Mouse (Mus musculus) hindbrain, embryonic 16.5 days (tissue): ENCODE measurements at regions not wholly inside any gene's neighbourhood (a gene's known extent, or its start where the extent isn't known, plus 50 kb on each side); places are given as distances from the start of the nearest gene placed in this dataset.

Experiments used
- ATAC-seq: fragments of 200-750 bp; cut with Nextera tagmentation; 2 replicates; pipeline ENCODE4 v1.8.0; 2017; ENCODE audit warnings: moderate TSS enrichment, moderate library complexity
- H3K27ac ChIP-seq: fragments of 300-500 bp; sonication (generic); 2 replicates; pipeline ENCODE4 v1.5.1; 2014; ENCODE audit warnings: low read depth, mild to moderate bottlenecking, control low read depth, low read length, moderate library complexity
- H3K27me3 ChIP-seq: fragments of 300-500 bp; sonication (generic); replicated peaks from 2 replicates; pipeline ENCODE4 v1.6.1; 2014; ENCODE audit warnings: low read length; ENCODE audit not compliant: control insufficient read depth, insufficient read depth
- H3K36me3 ChIP-seq: fragments of 300-500 bp; sonication (generic); 2 replicates; pipeline ENCODE4 v1.6.1; 2014; ENCODE audit warnings: mild to moderate bottlenecking, low read length, moderate library complexity, mixed read lengths; ENCODE audit not compliant: control insufficient read depth, insufficient read depth
- H3K4me1 ChIP-seq: fragments of 300-500 bp; sonication (generic); 2 replicates; pipeline ENCODE4 v1.6.1; 2014; ENCODE audit warnings: low read depth, low read length; ENCODE audit not compliant: control insufficient read depth, insufficient read depth
- H3K4me2 ChIP-seq: fragments of 300-500 bp; sonication (generic); 2 replicates; pipeline ENCODE4 v1.6.1; 2014; ENCODE audit warnings: mild to moderate bottlenecking, low read length, control low read depth, moderate library complexity
- H3K4me3 ChIP-seq: fragments of 300-500 bp; sonication (generic); 2 replicates; pipeline ENCODE4 v1.5.1; 2014; ENCODE audit warnings: mild to moderate bottlenecking, low read length, control low read depth, moderate library complexity
- H3K9ac ChIP-seq: fragments of 300-500 bp; sonication (generic); 2 replicates; pipeline ENCODE4 v1.6.1; 2014; ENCODE audit warnings: low read depth, mild to moderate bottlenecking, control low read depth, low read length, moderate library complexity
- H3K9me3 ChIP-seq: fragments of 300-500 bp; sonication (generic); 2 replicates; pipeline ENCODE4 v1.6.1; 2014; ENCODE audit warnings: mild to moderate bottlenecking, low read length, moderate library complexity; ENCODE audit not compliant: control insufficient read depth
- WGBS: fragments of 180-500 bp; shearing (Covaris S2); extraction: QIAGEN DNeasy Blood & Tissue Kit; methylation state at CpG from one replicate; pipeline ENCODE4 v1.1.7; 2014; 5-methylcytosine and 5-hydroxymethylcytosine counted together

DNA sequence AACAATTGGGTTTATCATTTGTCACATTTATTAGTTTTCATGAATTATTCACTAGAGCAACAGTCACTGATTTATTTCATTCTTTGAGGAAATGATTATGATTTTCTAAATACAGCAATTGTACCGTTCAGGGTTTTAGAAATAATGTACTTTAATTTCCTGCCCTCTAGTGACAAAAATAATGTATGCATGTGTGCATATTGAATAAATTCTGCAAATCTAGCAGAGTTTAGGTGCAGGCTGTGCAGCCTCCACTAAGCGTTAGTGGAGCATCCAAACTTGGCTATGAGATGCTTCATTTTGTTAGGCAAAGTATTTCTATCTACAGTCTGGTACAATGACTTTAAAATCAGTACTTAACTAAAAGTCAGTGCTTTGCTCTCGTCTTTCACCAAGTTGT is 642.1 kb upstream of the A830018L16Rik start:
- no peak overlapping the region for H3K4me3 ChIP-seq
- H3K9me3 ChIP-seq: no peaks in the 10 kb centered on the region
- 64% methylated on average over 3 of the region's 3 CpGs for WGBS
- H3K4me2 ChIP-seq: no peak overlapping the region
- H3K36me3 ChIP-seq: no peaks in the 10 kb centered on the region
- H3K27me3 ChIP-seq: no peaks in the 10 kb centered on the region
- H3K4me1 ChIP-seq: no peaks in the 10 kb centered on the region
- no peak overlapping the region for H3K9ac ChIP-seq
- H3K27ac ChIP-seq: no peak overlapping the region
- peak; percentile 72 for ATAC-seq

DNA sequence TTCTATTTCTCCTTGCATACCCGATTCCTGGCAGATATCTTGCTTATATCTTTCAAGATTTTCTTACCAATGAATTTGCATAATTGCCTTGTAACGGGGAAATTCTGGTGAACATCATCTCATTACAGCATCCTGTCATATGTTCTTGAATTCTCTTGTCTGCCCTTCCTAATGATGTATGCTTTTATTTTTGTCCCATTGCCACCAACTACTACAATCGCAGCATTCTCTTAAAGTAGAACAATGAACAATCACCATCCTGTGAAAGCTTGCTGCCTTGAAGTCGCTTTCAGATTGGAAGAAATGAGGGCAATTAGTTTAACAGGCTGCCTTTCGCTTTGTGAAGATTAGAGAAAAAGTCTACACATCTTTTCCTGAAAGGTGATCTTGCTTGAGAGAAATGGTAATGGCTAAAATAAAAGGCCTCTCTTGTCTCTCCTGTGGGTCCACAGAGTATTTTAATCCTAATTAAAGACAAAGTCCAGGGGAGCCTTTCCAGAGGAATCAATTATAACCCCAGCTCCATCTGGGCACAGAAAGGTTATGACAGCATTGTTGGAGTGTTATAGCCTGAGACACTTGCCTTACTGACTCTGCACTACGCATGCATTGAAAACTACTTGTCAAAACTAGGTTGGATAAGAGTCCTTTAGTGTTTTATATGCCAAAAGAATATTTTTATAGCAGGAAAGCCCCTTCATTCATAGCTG is 619.7 kb upstream of the A830018L16Rik start:
- Histone ChIP-seq H3K9me3 (no peaks in the 10 kb centered on the region), H3K27me3 (no peaks in the 10 kb centered on the region), H3K36me3 (no peaks in the 10 kb centered on the region), H3K4me3 (no peak overlapping the region), H3K9ac (no peak overlapping the region), H3K4me2 (no peak overlapping the region), H3K4me1 (no peaks in the 10 kb centered on the region), H3K27ac (no peak overlapping the region)
- 63% methylated on average over 6 of the region's 6 CpGs for WGBS
- no peak for ATAC-seq

DNA sequence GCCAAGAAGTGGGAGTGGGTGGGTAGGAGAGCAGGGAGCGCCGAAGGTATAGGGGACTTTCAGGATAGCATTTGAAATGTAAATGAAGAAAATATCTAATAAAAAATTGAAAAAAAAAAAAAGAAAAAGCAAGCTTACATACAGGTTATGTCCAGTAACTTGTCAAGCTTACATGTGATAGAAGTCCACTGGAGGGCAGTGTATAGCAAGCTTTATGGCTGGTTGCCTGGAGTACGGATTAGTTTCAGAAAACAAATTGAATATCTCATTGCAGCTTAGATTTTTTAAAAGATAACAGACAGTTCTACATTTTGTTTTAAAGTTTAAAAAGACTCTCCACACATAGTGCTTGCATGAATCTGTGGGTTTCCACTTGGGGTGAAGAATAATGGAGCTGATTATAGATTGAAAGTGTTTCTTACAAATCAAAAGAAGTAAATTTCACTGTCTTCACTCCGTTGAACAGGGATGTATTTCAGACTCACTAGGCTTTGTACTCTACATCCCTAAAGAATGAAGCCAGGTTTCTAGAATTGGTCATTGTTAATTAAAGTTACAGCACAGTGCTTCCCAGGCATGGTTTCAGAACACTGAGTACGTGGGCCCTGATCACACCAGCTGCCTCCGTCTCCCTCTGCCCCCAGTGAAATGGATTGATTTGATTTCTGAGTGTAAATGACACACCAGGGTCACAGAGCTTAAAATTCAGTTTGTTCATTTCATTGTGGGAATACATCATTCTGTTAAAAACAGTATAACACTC is 578.1 kb upstream of the A830018L16Rik start:
- WGBS: 60% methylated on average over 6 of the region's 6 CpGs
- no peaks in the 10 kb centered on the region for H3K4me1 ChIP-seq
- no peaks in the 10 kb centered on the region for H3K36me3 ChIP-seq
- peaks cover 4% of the 10 kb centered on the region; the same call in 1 of the 2 replicates for H3K9me3 ChIP-seq
- no peak overlapping the region for H3K27ac ChIP-seq
- no peak overlapping the region for H3K9ac ChIP-seq
- ATAC-seq: peak; percentile 78
- H3K4me3 ChIP-seq: no peak overlapping the region
- no peak overlapping the region for H3K4me2 ChIP-seq
- H3K27me3 ChIP-seq: no peaks in the 10 kb centered on the region

DNA sequence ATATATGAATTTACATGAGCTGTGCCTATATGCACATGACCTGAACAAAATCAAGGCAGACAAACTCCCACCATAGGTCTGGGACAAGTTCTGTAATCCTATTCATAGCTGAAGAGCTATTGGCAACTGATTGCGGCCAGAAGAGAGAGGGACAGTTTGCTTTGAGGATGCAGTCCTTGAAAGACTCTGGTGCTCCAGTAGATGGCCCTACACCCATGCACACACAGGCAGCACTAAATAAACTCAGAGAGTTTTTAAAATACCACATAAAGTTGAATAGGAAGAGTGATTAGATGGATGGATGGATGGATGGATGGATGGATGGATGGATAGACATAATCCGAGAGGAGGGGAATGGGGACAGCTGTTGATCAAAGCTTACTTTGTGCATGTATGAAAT is 576.7 kb upstream of the A830018L16Rik start:
- Histone ChIP-seq H3K9me3 (peaks cover 4% of the 10 kb centered on the region; the same call in 1 of the 2 replicates), H3K4me1 (no peaks in the 10 kb centered on the region), H3K4me2 (no peak overlapping the region), H3K27ac (no peak overlapping the region), H3K9ac (no peak overlapping the region), H3K36me3 (no peaks in the 10 kb centered on the region), H3K27me3 (no peaks in the 10 kb centered on the region), H3K4me3 (no peak overlapping the region)
- 76% methylated on average over 2 of the region's 2 CpGs for WGBS
- peak; percentile 61; the same call in 1 of the 2 replicates for ATAC-seq

DNA sequence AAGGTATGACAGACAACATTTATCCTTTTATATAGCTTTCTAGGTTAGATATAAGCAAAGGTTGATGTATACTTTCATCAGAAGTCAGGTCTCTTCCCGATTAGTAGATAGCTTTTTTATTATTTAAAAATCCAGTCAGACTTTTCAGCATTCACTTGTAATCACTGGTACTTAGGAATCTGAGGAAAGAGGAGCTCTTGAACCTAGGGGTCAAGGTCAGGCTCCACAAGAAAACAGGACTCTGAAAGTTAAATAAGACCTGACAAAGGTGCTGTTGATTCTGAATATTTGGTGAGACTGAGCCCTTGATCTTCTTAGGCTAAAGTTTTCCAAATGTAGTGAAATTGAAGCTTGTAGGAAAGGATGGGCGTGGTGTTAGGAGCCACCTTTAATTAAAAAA is 561.0 kb upstream of the A830018L16Rik start:
- ATAC-seq: no peak
- no peaks in the 10 kb centered on the region for H3K9me3 ChIP-seq
- WGBS: 88% methylated on average over 2 of the region's 2 CpGs
- no peak overlapping the region for H3K9ac ChIP-seq
- H3K4me1 ChIP-seq: no peaks in the 10 kb centered on the region
- no peaks in the 10 kb centered on the region for H3K27me3 ChIP-seq
- H3K27ac ChIP-seq: no peak overlapping the region
- H3K4me3 ChIP-seq: no peak overlapping the region
- H3K4me2 ChIP-seq: no peak overlapping the region
- H3K36me3 ChIP-seq: no peaks in the 10 kb centered on the region

DNA sequence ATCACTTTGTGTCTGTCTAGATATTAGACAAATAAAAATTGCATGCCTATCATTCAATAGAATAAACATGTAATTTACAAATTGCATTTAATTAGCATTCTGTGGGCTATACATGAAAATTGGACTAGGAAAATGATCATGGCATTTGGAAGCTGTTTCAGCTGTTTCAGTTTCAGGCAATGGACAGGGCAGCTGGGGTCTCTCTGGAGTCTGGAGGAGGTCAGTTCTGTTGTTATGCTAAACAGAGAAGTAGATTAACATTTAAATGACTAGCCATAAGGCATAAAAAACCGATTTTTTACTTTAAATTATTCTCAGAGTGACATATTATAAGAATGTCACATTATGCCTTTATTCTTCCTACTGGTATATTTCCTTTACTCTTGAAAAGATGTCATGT is 559.4 kb upstream of the A830018L16Rik start:
- ATAC-seq: no peak
- no peak overlapping the region for H3K27ac ChIP-seq
- H3K9ac ChIP-seq: no peak overlapping the region
- no peaks in the 10 kb centered on the region for H3K27me3 ChIP-seq
- no peak overlapping the region for H3K4me3 ChIP-seq
- no peaks in the 10 kb centered on the region for H3K36me3 ChIP-seq
- H3K9me3 ChIP-seq: no peaks in the 10 kb centered on the region
- H3K4me2 ChIP-seq: no peak overlapping the region
- 14% methylated on average over 1 of the region's 1 CpGs for WGBS
- H3K4me1 ChIP-seq: no peaks in the 10 kb centered on the region

DNA sequence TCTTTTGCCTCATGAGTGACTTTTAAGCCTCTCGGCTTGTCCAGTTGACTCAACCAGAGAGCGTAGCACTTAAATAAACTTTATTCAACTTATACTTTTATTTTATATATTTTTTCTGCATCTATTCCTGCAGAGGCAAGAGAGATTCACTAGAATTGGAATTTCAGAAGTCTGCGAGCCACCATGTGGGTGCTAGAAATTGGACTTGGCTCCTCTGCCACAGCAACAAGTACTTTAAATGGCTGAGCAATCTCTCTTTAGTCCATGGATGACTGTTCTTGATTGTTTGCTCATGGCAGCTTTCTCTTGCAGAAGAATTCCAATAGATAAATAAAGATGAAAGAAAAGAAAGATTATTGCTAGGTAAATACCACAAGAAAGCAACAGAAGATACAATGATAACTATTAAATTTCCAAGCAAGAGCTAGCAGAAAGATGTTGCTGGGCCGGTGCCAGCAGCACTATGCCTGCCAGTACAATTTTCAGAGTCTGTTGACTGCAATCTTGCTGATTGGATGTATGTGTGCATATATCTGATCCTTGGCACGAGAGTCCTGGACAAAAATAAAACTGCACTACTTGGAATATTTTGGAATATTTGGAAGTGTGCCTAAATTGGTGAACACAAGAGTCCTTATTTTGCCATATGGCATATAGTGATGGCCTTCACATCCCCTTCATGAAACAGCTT is 542.6 kb upstream of the A830018L16Rik start:
- Histone ChIP-seq H3K9me3 (no peaks in the 10 kb centered on the region), H3K27me3 (no peaks in the 10 kb centered on the region), H3K4me1 (no peaks in the 10 kb centered on the region), H3K4me2 (no peak overlapping the region), H3K9ac (no peak overlapping the region), H3K36me3 (no peaks in the 10 kb centered on the region), H3K27ac (no peak overlapping the region), H3K4me3 (no peak overlapping the region)
- ATAC-seq: no peak
- 84% methylated on average over 5 of the region's 5 CpGs for WGBS

DNA sequence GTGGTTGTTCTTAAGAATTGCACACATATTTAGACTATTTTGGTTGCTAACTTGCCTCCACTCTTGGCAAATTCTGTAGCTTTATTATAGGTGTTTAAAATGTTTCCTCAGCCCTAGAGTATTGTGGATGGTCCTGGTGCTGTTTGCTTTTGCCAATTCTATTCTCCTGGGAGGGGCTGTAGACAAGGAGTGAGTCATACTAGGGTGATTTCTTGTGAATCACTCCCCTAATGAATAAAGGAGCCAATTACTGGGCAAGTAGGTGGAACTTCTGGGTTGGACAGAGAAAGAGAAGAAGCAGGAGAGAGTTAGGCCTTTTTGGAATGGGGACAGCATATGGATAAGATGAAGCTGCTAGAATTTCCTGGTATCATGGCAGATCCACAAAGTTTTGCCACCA is 541.6 kb upstream of the A830018L16Rik start:
- H3K27me3 ChIP-seq: no peaks in the 10 kb centered on the region
- no peaks in the 10 kb centered on the region for H3K36me3 ChIP-seq
- ATAC-seq: no peak
- no peaks in the 10 kb centered on the region for H3K4me1 ChIP-seq
- no peaks in the 10 kb centered on the region for H3K9me3 ChIP-seq
- H3K4me2 ChIP-seq: no peak overlapping the region
- no peak overlapping the region for H3K4me3 ChIP-seq
- H3K27ac ChIP-seq: no peak overlapping the region
- no peak overlapping the region for H3K9ac ChIP-seq

DNA sequence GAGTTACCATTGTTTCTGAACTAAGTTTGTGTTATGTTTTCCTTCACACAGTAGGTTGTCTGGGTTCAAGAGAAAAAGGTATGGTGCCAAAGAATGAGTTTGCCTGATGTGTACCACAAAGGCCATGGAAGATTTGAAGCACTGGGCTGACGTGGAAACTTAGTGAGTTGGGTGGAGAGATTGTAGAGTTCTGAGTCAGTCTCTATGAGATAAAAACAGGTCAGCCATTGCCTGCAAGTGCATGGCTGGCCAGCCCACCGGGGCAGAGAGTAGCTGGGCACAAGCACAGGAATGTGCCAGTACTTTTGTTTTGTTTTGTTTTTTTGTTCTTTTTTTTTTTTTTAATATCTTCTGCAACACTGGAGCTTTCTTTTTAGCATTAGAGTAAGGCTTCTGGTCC is 541.2 kb upstream of the A830018L16Rik start:
- no peak overlapping the region for H3K4me3 ChIP-seq

More for the DNA sequence above, 541.2 kb upstream of the A830018L16Rik start:
- H3K27ac ChIP-seq: no peak overlapping the region
- no peaks in the 10 kb centered on the region for H3K36me3 ChIP-seq
- no peak overlapping the region for H3K4me2 ChIP-seq
- H3K9me3 ChIP-seq: no peaks in the 10 kb centered on the region
- 75% methylated on average over 2 of the region's 2 CpGs for WGBS
- H3K27me3 ChIP-seq: no peaks in the 10 kb centered on the region
- H3K9ac ChIP-seq: no peak overlapping the region
- H3K4me1 ChIP-seq: no peaks in the 10 kb centered on the region
- no peak for ATAC-seq
